33 mouse cellular contexts compared by ENCODE assay signal in genomic region chr11:82490896-82491295, GRCm38 (mm10).
"Had no signal": no experiment of that assay in that cellular context is flagged by ENCODE, and none has a peak within 500 bp of the region (broad histone marks: within the 10 kb centered on the region; RNA-seq: fewer than 3 reads in every experiment).

No protein-coding gene starts in this region.

- H3K27me3 ChIP-seq: heart, embryonic 12.5 days; heart, embryonic 13.5 days; heart, embryonic 15.5 days; hindbrain, embryonic 12.5 days; hindbrain, embryonic 13.5 days; hindbrain, embryonic 15.5 days; intestine, embryonic 15.5 days had no signal

- H3K27ac ChIP-seq: heart, embryonic 13.5 days; heart, embryonic 15.5 days; hindbrain, embryonic 10.5 days; hindbrain, embryonic 12.5 days; hindbrain, embryonic 13.5 days; hindbrain, embryonic 14.5 days; hindbrain, embryonic 15.5 days; hindbrain, postnatal 0 days; intestine, embryonic 15.5 days; kidney, embryonic 15.5 days; kidney, postnatal 0 days; layer of hippocampus, adult 2 months had no signal

- H3K9ac ChIP-seq: heart, embryonic 12.5 days; heart, embryonic 13.5 days; heart, embryonic 15.5 days; hindbrain, embryonic 12.5 days; hindbrain, embryonic 13.5 days; hindbrain, embryonic 14.5 days; hindbrain, embryonic 15.5 days; intestine, embryonic 15.5 days; kidney, embryonic 15.5 days had no signal

- H3K36me3 ChIP-seq: heart, embryonic 12.5 days; heart, embryonic 13.5 days; heart, embryonic 15.5 days; hindbrain, embryonic 10.5 days; hindbrain, embryonic 12.5 days; hindbrain, embryonic 13.5 days; hindbrain, embryonic 15.5 days; intestine, embryonic 15.5 days; kidney, embryonic 15.5 days had no signal

- H3K4me1 ChIP-seq: heart, embryonic 12.5 days; heart, embryonic 13.5 days; heart, embryonic 15.5 days; intestine, embryonic 15.5 days; kidney, embryonic 15.5 days had no signal

- ATAC-seq: hindbrain, embryonic 16.5 days; hindbrain, postnatal 0 days; inflammation-experienced regulatory T-cells, adult 6 months; intestine, embryonic 15.5 days; intestine, embryonic 16.5 days; intestine, postnatal 0 days had no signal

- H3K4me3 ChIP-seq: heart, embryonic 12.5 days; heart, embryonic 13.5 days; heart, embryonic 15.5 days; hindbrain, embryonic 10.5 days; hindbrain, embryonic 12.5 days; hindbrain, embryonic 13.5 days; hindbrain, embryonic 15.5 days; intestine, embryonic 15.5 days; kidney, embryonic 15.5 days; layer of hippocampus, adult 2 months had no signal

- H3K4me2 ChIP-seq: heart, embryonic 11.5 days; heart, embryonic 12.5 days; heart, embryonic 13.5 days; heart, embryonic 15.5 days; hindbrain, embryonic 12.5 days; hindbrain, embryonic 13.5 days; hindbrain, embryonic 14.5 days; hindbrain, embryonic 15.5 days; intestine, embryonic 15.5 days; kidney, embryonic 15.5 days had no signal

- DNase-seq: heart, postnatal 10 days; heart, postnatal 14 days; heart, postnatal 4 days; kidney, adult 11 months; kidney, adult 18-20 months; kidney, adult 2 months; kidney, adult 8-10 months; kidney, adult 9 months; kidney, postnatal 10 days; kidney, postnatal 14 days; kidney, postnatal 25 days; kidney, postnatal 36 days; kidney, postnatal 4 days; layer of hippocampus, adult 9-11 months; layer of hippocampus, postnatal 36 days had no signal

- H3K9me3 ChIP-seq: heart, embryonic 12.5 days; heart, embryonic 13.5 days; heart, embryonic 15.5 days; hindbrain, embryonic 10.5 days; hindbrain, embryonic 12.5 days; hindbrain, embryonic 13.5 days; hindbrain, embryonic 15.5 days; intestine, embryonic 15.5 days; kidney, embryonic 15.5 days had no signal
